Mouse (Mus musculus): ENCODE measurements around the gene Synj2. TPM values are rescaled to one million over a fixed set of nuclear protein-coding genes. Genes with fewer than 3 reads are reported as not detected.

Gene Synj2
- polyA plus RNA-seq, 1 experiment from 2014 or later = 0.36 TPM

DNA sequence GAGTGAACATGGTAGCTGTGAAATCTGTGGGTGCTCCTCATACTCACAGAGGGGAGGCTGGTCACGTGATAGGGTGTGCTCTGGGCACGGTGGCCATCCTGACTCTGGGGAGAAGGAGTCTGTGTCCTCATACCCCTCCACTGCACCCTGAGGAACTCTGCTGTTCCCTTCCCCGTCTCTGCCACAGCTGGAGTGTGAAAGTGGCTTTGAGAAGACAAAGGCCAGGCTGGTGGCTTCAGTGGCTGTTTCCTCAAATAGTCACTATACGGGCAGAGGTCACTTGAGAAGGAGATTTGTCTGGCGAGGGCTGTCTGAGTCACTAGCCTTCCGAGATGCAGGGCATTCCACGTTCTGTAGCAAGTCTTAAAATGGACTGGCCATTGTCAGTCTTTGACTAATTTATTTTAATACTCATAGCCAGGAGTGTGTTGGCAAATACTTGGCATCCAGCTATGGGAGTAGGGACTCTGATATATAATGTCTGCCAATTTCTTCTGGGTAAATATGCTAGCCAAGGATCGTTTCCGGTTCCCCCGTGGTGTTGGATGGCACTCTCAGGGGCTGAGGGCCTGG lies 37.5 kb downstream of the Synj2 start:
- Histone ChIP-seq H3K4me2 (replicated peaks) (no peak overlapping the region), H3K9me3 (no peaks in the 10 kb centered on the region), H3K27me3 (no peaks in the 10 kb centered on the region), H3K27ac (no peak overlapping the region), H3K4me3 (replicated peaks) (no peak overlapping the region), H3K36me3 (no peaks in the 10 kb centered on the region), H3K4me1 (replicated peaks) (peaks cover 8% of the 10 kb centered on the region), H3K9ac (replicated peaks) (no peak overlapping the region)
- ATAC-seq = no peak
- WGBS = 75% methylated on average over 10 of the region's 10 CpGs

DNA sequence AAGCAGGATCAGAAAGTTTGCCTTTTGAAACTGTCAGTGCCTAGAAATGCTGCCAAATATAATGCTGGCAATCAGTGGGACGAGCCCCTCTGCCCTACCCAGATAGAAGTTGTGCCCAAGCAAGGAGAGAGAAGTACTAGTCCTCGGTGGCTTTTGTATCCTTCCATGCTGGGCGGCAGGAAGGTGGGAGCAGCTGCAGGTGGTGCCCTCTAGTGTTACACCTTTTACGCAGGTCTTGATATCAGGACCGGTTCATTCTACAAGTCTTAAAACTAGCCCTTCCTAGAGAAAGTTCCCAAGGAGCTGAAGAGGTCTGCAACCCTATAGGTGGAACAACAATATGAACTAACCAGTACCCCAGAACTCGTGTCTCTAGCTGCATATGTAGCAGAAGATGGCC lies 39.8 kb downstream of the Synj2 start:
- ATAC-seq = no peak
- H3K9me3 ChIP-seq = no peaks in the 10 kb centered on the region
- H3K27ac ChIP-seq = no peak overlapping the region
- no peak overlapping the region for H3K9ac ChIP-seq (replicated peaks)
- WGBS = 37% methylated on average over 6 of the region's 6 CpGs
- no peak overlapping the region for H3K4me2 ChIP-seq (replicated peaks)
- H3K36me3 ChIP-seq = no peaks in the 10 kb centered on the region
- no peak overlapping the region for H3K4me3 ChIP-seq (replicated peaks)
- peaks cover 8% of the 10 kb centered on the region for H3K4me1 ChIP-seq (replicated peaks)
- no peaks in the 10 kb centered on the region for H3K27me3 ChIP-seq

DNA sequence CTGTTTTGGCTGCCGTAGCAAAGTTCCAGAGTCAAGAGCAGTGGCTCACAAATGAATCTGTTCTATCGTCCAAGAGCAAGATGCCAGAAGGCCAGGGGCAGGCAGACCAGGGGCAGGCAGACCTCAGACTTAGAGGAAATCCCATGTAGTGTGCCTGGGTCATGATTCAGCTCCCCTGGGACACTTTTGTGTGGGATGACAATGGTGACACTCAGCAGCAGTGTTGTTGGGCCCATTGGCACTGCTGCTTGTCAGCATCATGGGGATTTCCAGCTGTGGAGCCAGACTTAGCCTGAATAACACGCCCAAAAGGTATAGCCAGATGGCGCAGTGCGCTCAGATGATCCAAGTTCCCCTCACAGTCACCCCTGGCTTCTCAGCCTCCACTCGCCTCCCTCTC lies 42.1 kb downstream of the Synj2 start:
- Histone ChIP-seq H3K27me3 (no peaks in the 10 kb centered on the region), H3K4me3 (replicated peaks) (no peak overlapping the region), H3K9ac (replicated peaks) (no peak overlapping the region), H3K36me3 (no peaks in the 10 kb centered on the region), H3K4me2 (replicated peaks) (no peak overlapping the region), H3K27ac (no peak overlapping the region), H3K4me1 (replicated peaks) (peaks cover 13% of the 10 kb centered on the region), H3K9me3 (no peaks in the 10 kb centered on the region)
- ATAC-seq = no peak
- WGBS = 84% methylated on average over 6 of the region's 6 CpGs

- no peak overlapping the region for H3K4me2 ChIP-seq (replicated peaks)
- H3K9ac ChIP-seq (replicated peaks) = 0 out of 2 replicates have a peak overlapping the region, but pooled peaks have one; percentile 3
- no peak overlapping the region for H3K4me3 ChIP-seq (replicated peaks)
- 79% methylated on average over 6 of the region's 6 CpGs for WGBS
- no peaks in the 10 kb centered on the region for H3K9me3 ChIP-seq
- H3K27me3 ChIP-seq = no peaks in the 10 kb centered on the region
- H3K36me3 ChIP-seq = no peaks in the 10 kb centered on the region
- H3K4me1 ChIP-seq (replicated peaks) = peaks cover 14% of the 10 kb centered on the region
- no peak overlapping the region for H3K27ac ChIP-seq
- no peak for ATAC-seq
Measured at GRCm38 (mm10) chr17:5983901-5984300, 42.8 kb downstream of the Synj2 start.

- H3K27ac ChIP-seq = no peak overlapping the region
- no peaks in the 10 kb centered on the region for H3K9me3 ChIP-seq
- no peak overlapping the region for H3K4me2 ChIP-seq (replicated peaks)
- H3K27me3 ChIP-seq = no peaks in the 10 kb centered on the region
- H3K36me3 ChIP-seq = no peaks in the 10 kb centered on the region
- H3K4me3 ChIP-seq (replicated peaks) = no peak overlapping the region
- WGBS = 77% methylated on average over 13 of the region's 13 CpGs
- no peak for ATAC-seq
- H3K9ac ChIP-seq (replicated peaks) = no peak overlapping the region
- H3K4me1 ChIP-seq (replicated peaks) = peaks cover 14% of the 10 kb centered on the region
Measured at GRCm38 (mm10) chr17:5984700-5985231, 43.7 kb downstream of the Synj2 start.

- Histone ChIP-seq H3K27ac (no peak overlapping the region), H3K9ac (replicated peaks) (no peak overlapping the region), H3K27me3 (no peaks in the 10 kb centered on the region), H3K4me2 (replicated peaks) (no peak overlapping the region), H3K9me3 (no peaks in the 10 kb centered on the region), H3K36me3 (no peaks in the 10 kb centered on the region), H3K4me1 (replicated peaks) (peaks cover 14% of the 10 kb centered on the region), H3K4me3 (replicated peaks) (no peak overlapping the region)
- ATAC-seq = no peak
- WGBS = 90% methylated on average over 1 of the region's 1 CpGs
Measured at GRCm38 (mm10) chr17:5985271-5985670, 44.2 kb downstream of the Synj2 start.

DNA sequence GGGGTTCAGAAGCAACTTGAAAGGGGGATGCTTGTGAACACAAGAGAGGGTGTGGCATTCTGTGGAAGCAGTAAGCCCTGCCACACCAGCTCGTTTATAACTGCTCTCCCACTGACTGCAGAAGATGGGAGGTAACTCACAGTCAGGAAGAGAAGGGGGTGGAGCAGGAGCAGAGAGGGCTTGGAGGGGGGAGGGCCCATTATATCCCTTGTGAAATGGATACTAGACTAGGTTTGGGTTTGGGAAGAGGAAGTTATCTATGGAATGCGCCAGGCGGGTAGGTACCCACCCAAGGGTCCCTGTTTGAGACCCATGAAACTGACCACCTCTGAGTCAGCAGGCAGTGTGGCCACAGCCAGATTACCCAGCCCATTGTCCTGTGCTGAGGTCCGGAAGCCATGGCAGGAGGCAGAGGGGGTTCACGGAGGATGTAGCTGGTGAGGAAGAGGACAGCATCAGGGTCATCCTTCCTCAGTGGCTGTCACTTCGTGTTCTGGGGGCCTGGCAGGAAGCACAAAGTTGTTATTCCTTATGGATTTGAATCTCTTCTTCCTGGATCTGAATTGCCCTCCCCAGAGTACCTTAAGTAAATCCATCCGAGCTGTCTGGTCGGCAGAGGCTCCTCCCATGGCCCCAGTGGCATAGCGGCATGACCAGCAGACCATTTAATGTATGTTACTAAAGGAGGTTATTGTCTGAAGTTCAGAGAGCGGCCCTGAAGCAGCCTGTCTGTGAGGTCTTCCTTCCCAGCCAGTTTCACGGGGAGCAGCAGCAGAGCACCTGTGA lies 46.4 kb downstream of the Synj2 start:
- no peak overlapping the region for H3K27ac ChIP-seq
- H3K36me3 ChIP-seq = no peaks in the 10 kb centered on the region
- H3K4me3 ChIP-seq (replicated peaks) = no peak overlapping the region
- H3K4me1 ChIP-seq (replicated peaks) = peaks cover 14% of the 10 kb centered on the region
- H3K9me3 ChIP-seq = no peaks in the 10 kb centered on the region
- H3K9ac ChIP-seq (replicated peaks) = no peak overlapping the region
- ATAC-seq = no peak
- H3K27me3 ChIP-seq = no peaks in the 10 kb centered on the region
- 48% methylated on average over 11 of the region's 11 CpGs for WGBS
- H3K4me2 ChIP-seq (replicated peaks) = no peak overlapping the region

DNA sequence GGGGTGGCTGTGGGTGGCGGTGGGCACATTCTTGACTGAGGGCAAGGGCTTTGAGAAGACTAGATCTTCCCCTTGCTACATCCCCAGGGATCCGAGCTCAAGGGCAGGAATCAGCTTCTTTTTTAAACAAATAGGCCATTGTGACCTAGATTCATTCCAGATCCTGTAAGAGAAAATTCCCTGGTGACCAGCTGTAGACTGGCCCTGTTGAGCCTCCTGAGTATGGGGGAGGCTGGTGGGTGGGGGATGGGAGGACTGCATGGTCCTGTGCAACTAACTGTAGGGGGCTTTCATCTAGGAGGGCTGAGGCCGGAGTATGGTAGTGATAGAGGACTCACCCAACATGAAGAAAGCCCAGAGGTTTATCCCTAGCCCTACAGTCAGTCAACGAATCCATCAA lies 47.0 kb downstream of the Synj2 start:
- Histone ChIP-seq H3K4me1 (replicated peaks) (peaks cover 14% of the 10 kb centered on the region), H3K9ac (replicated peaks) (no peak overlapping the region), H3K4me2 (replicated peaks) (no peak overlapping the region), H3K36me3 (no peaks in the 10 kb centered on the region), H3K27me3 (no peaks in the 10 kb centered on the region), H3K9me3 (no peaks in the 10 kb centered on the region), H3K27ac (no peak overlapping the region), H3K4me3 (replicated peaks) (no peak overlapping the region)
- 52% methylated on average over 4 of the region's 4 CpGs for WGBS
- ATAC-seq = no peak

- H3K36me3 ChIP-seq = no peaks in the 10 kb centered on the region
- 72% methylated on average over 5 of the region's 5 CpGs for WGBS
- H3K4me2 ChIP-seq (replicated peaks) = no peak overlapping the region
- H3K4me3 ChIP-seq (replicated peaks) = no peak overlapping the region
- H3K9me3 ChIP-seq = no peaks in the 10 kb centered on the region
- H3K9ac ChIP-seq (replicated peaks) = no peak overlapping the region
- H3K27me3 ChIP-seq = no peaks in the 10 kb centered on the region
- ATAC-seq = no peak
- H3K4me1 ChIP-seq (replicated peaks) = peaks cover 3% of the 10 kb centered on the region
- H3K27ac ChIP-seq = no peak overlapping the region
Measured at GRCm38 (mm10) chr17:5992866-5993580, 51.9 kb downstream of the Synj2 start.

DNA sequence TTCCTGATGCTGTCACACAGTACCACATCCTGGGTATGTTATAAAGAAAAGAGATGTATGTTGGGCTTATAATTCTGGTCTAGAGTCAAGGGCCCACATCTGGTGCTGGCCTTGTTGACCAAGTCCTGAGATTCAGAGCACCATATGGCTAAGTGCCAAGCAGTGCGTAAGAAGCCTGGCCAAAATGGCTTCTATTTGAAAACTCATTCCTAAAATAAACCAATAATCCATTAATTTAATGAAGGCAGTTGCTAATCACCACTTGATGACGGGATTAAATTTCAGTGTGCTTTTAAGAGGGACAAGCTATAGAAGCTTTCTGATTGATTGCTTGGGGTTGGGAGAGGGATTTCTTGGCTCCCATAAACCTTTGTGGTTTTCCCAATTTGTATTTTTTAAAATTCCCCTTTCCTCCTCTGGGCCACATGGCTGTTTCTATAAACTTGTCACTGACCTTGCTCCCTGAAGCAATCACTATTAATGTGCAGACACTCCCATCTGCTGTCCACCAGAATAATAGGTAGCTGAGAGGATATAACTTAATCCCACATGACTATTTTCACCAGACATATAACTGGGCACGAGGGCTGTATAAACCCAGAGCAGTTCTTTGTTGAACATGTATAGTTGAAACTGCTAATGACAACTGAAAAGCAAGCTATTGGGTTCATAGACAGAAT lies 52.6 kb downstream of the Synj2 start:
- H3K36me3 ChIP-seq = no peaks in the 10 kb centered on the region
- no peak overlapping the region for H3K9ac ChIP-seq (replicated peaks)
- no peak overlapping the region for H3K4me3 ChIP-seq (replicated peaks)
- WGBS = 80% methylated on average over 3 of the region's 3 CpGs
- no peak for ATAC-seq
- H3K27me3 ChIP-seq = no peaks in the 10 kb centered on the region
- H3K4me1 ChIP-seq (replicated peaks) = no peaks in the 10 kb centered on the region
- H3K4me2 ChIP-seq (replicated peaks) = no peak overlapping the region
- no peaks in the 10 kb centered on the region for H3K9me3 ChIP-seq
- H3K27ac ChIP-seq = no peak overlapping the region

GRCm38 (mm10) chr17:5994606-5995005 lies 53.5 kb downstream of the Synj2 start:
- no peak overlapping the region for H3K27ac ChIP-seq
- H3K9me3 ChIP-seq = no peaks in the 10 kb centered on the region
- H3K4me3 ChIP-seq (replicated peaks) = no peak overlapping the region
- no peaks in the 10 kb centered on the region for H3K36me3 ChIP-seq
- no peak overlapping the region for H3K4me2 ChIP-seq (replicated peaks)
- no peak overlapping the region for H3K9ac ChIP-seq (replicated peaks)
- WGBS = 89% methylated on average over 6 of the region's 6 CpGs
- no peaks in the 10 kb centered on the region for H3K27me3 ChIP-seq
- no peak for ATAC-seq
- H3K4me1 ChIP-seq (replicated peaks) = no peaks in the 10 kb centered on the region

GRCm38 (mm10) chr17:5996589-5996988 lies 55.5 kb downstream of the Synj2 start:
- no peaks in the 10 kb centered on the region for H3K9me3 ChIP-seq
- no peak overlapping the region for H3K4me2 ChIP-seq (replicated peaks)
- no peaks in the 10 kb centered on the region for H3K4me1 ChIP-seq (replicated peaks)
- 89% methylated on average over 14 of the region's 14 CpGs for WGBS
- no peaks in the 10 kb centered on the region for H3K36me3 ChIP-seq
- no peak for ATAC-seq
- H3K27ac ChIP-seq = no peak overlapping the region
- no peaks in the 10 kb centered on the region for H3K27me3 ChIP-seq
- H3K9ac ChIP-seq (replicated peaks) = no peak overlapping the region
- H3K4me3 ChIP-seq (replicated peaks) = no peak overlapping the region

Data from midbrain, embryonic 13.5 days (tissue).